Mouse (Mus musculus) spleen, adult 10 weeks (tissue): ENCODE results near the gene Ctrc. TPM values are rescaled to one million over a fixed set of nuclear protein-coding genes. Genes with fewer than 3 reads are reported as not detected.

Experiments used
- polyA plus RNA-seq: library from polyadenylated mRNA; stranded (reverse); fragments of 350-450 nt; fragmentation: Illumina TruSeq; extraction: RNeasy Lipid Tissue Mini Kit (QIAGEN cat#74804); gene quantifications from one replicate; pipeline ENCODE4 v1.2.3, GENCODE M21; 2015; ENCODE audit warnings: low replicate concordance; ENCODE audit not compliant: insufficient read depth

The Ctrc gene
- not detected for polyA plus RNA-seq

GRCm38 (mm10) chr4:141845999-141846398, at the start of gene Ctrc:
Gene Ctrc, minus strand, starts transcription at chr4:141846359.

GRCm38 (mm10) chr4:141874601-141875460, 28.7 kb upstream of the Ctrc start, which contains the start of gene Efhd2:
Gene Efhd2, minus strand, starts transcription at chr4:141874920.

GRCm38 (mm10) chr4:141826060-141826459, 20.1 kb downstream of the Ctrc start, which contains the start of gene Cela2a:
Gene Cela2a, minus strand, starts transcription at chr4:141826160.

GRCm38 (mm10) chr4:141793282-141794151, 52.6 kb downstream of the Ctrc start, which contains the start of gene Casp9:
Gene Casp9, plus strand, starts transcription at chr4:141793612.

GRCm38 (mm10) chr4:141790524-141790990, 55.6 kb downstream of the Ctrc start, which contains the start of gene Dnajc16:
Gene Dnajc16, minus strand, starts transcription at chr4:141790931.

Other genes starting within 250 kb of the Ctrc start
- 9.3 TPM for gene Fblim1, start 240.3 kb downstream of the Ctrc start, polyA plus RNA-seq
- 0.28 TPM for gene Tmem82, start 227.7 kb downstream of the Ctrc start, polyA plus RNA-seq
- 0.11 TPM for gene Slc25a34, start 222.5 kb downstream of the Ctrc start, polyA plus RNA-seq
- gene Plekhm2, start 181.5 kb downstream of the Ctrc start, polyA plus RNA-seq = 18.0 TPM
- gene Rsc1a1, start 160.8 kb downstream of the Ctrc start, polyA plus RNA-seq = 11.3 TPM
- 37.2 TPM for gene Ddi2, start 122.9 kb downstream of the Ctrc start, polyA plus RNA-seq
- not detected for gene Agmat, start 99.7 kb downstream of the Ctrc start, polyA plus RNA-seq
- 10.4 TPM for gene Dnajc16, start 55.4 kb downstream of the Ctrc start, polyA plus RNA-seq
- 27.7 TPM for gene Casp9, start 52.7 kb downstream of the Ctrc start, polyA plus RNA-seq
- 7.5 TPM for gene Cela2a, start 20.2 kb downstream of the Ctrc start, polyA plus RNA-seq
- 34.5 TPM for gene Efhd2, start 28.6 kb upstream of the Ctrc start, polyA plus RNA-seq
- 0.91 TPM for gene Fhad1, start 168.7 kb upstream of the Ctrc start, polyA plus RNA-seq
- 12.8 TPM for gene Tmem51, start 237.9 kb upstream of the Ctrc start, polyA plus RNA-seq